Mouse (Mus musculus): ENCODE measurements around the gene Drap1. TPM values are rescaled to one million over a fixed set of nuclear protein-coding genes. Genes with fewer than 3 reads are reported as not detected.

Drap1 gene
- total RNA-seq, 1 experiment from 2014 or later: 107 TPM

Other genes with a start within 250 kb of the Drap1 start
- gene Pacs1, start 151.9 kb downstream of the Drap1 start, total RNA-seq (2017): 17.3 and 23.4 TPM in 2 replicates
- 262 and 325 TPM in 2 replicates for gene Sf3b2, start 129.5 kb downstream of the Drap1 start, total RNA-seq (2017)
- gene Gal3st3, start 126.6 kb downstream of the Drap1 start, total RNA-seq (2017): not detected in 2 replicates
- not detected in 2 replicates for gene Catsper1, start 89.2 kb downstream of the Drap1 start, total RNA-seq (2017)
- 0.45 TPM in 1 of 2 replicates, not detected in the other for gene Cst6, start 75.4 kb downstream of the Drap1 start, total RNA-seq (2017)
- gene Eif1ad, start 58.2 kb downstream of the Drap1 start, total RNA-seq (2017): 38.1 and 49.7 TPM in 2 replicates
- gene Banf1, start 57.8 kb downstream of the Drap1 start, total RNA-seq (2017): 43.0 and 51.5 TPM in 2 replicates
- 75.2 and 88.4 TPM in 2 replicates for gene Sart1, start 36.3 kb downstream of the Drap1 start, total RNA-seq (2017)
- gene Tsga10ip, start 22.5 kb downstream of the Drap1 start, total RNA-seq (2017): 0.30 TPM in 1 of 2 replicates, not detected in the other
- gene AI837181, start 165 bp upstream of the Drap1 start, total RNA-seq (2017): 14.3 and 15.6 TPM in 2 replicates
- 1.3 and 4.2 TPM in 2 replicates for gene Fosl1, start 22.6 kb upstream of the Drap1 start, total RNA-seq (2017)
- 2.3 and 4.1 TPM in 2 replicates for gene Ccdc85b, start 32.9 kb upstream of the Drap1 start, total RNA-seq (2017)
- 128 and 159 TPM in 2 replicates for gene Fibp, start 35.6 kb upstream of the Drap1 start, total RNA-seq (2017)
- 8.1 and 20.7 TPM in 2 replicates for gene Ctsw, start 43.5 kb upstream of the Drap1 start, total RNA-seq (2017)
- 1.2 TPM in 1 of 2 replicates, not detected in the other for gene Efemp2, start 49.0 kb upstream of the Drap1 start, total RNA-seq (2017)
- gene Mus81, start 63.4 kb upstream of the Drap1 start, total RNA-seq (2017): 7.9 and 12.0 TPM in 2 replicates
- 878 and 953 TPM in 2 replicates for gene Cfl1, start 65.5 kb upstream of the Drap1 start, total RNA-seq (2017)
- 0.69 and 2.8 TPM in 2 replicates for gene 1700020D05Rik, start 78.8 kb upstream of the Drap1 start, total RNA-seq (2017)
- 3.2 and 4.4 TPM in 2 replicates for gene Snx32, start 85.6 kb upstream of the Drap1 start, total RNA-seq (2017)
- gene Ovol1, start 135.7 kb upstream of the Drap1 start, total RNA-seq (2017): not detected in 2 replicates
- gene Ap5b1, start 143.0 kb upstream of the Drap1 start, total RNA-seq (2017): 6.5 and 6.8 TPM in 2 replicates
- 47.9 and 73.0 TPM in 2 replicates for gene Rnaseh2c, start 176.9 kb upstream of the Drap1 start, total RNA-seq (2017)
- 67.9 and 88.5 TPM in 2 replicates for gene Kat5, start 185.3 kb upstream of the Drap1 start, total RNA-seq (2017)
- gene Rela, start 212.5 kb upstream of the Drap1 start, total RNA-seq (2017): 44.7 and 74.6 TPM in 2 replicates
- gene Sipa1, start 238.7 kb upstream of the Drap1 start, total RNA-seq (2017): 33.0 and 33.8 TPM in 2 replicates